Mouse (Mus musculus) small intestine, adult 2 months (tissue): ENCODE results near the gene Oaz2.

Experiments
- CTCF ChIP-seq: fragments of 200-500 bp; IDR thresholded peaks from 2 replicates; pipeline ENCODE4 v1.5.1; 2012; ENCODE audit warnings: low read depth, mild to moderate bottlenecking, control low read depth, inconsistent platforms, low read length, moderate library complexity, mixed read lengths; ENCODE audit not compliant: insufficient replicate concordance, insufficient read length; ENCODE audit errors: extremely low read depth
- POLR2A ChIP-seq: fragments of 200-500 bp; IDR thresholded peaks from 2 replicates; pipeline ENCODE4 v1.6.1; 2012; ENCODE audit warnings: low read depth, mild to moderate bottlenecking, control low read depth, inconsistent platforms, low read length, moderate library complexity

DNA sequence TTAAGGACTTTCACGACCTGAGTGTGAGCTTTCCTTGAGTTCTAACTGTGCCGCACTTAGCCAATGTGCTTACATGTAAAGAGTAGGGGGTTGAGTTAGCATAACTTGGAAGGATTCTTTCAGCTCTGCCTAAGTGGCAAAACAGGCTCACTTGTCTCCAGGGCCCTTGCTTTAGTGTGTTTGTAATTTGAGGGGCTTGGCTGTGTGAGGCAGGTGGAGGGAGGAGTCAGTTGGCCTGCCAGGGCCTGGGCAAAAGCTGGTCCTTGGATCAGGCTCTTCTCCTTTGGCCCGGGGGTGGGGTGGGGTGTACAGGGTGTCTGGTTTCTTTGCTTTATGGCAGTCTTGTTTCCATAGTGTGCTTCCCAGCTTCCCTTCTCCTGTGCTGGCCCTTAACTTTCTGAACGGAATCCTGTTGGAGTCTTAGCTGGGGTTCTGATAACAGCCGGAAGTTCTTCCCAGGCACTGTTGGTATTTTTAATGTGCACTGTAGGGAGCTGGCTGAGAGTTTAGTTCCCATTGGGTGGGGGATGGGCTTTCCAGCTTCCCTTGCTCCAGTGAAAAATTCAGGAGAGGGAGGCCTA lies 11.5 kb downstream of the Oaz2 start:
- TF ChIP-seq CTCF (no peak), POLR2A (no peak)
